Mouse (Mus musculus) forebrain, postnatal 0 days (tissue): ENCODE data around the gene S100a10. TPM values are rescaled to one million over a fixed set of nuclear protein-coding genes. Genes with fewer than 3 reads are reported as not detected.

Source experiments
- ATAC-seq: fragments of 200-750 bp; cut with Nextera tagmentation; 2 replicates; pipeline ENCODE4 v1.8.0; 2017; ENCODE audit warnings: mild to moderate bottlenecking, moderate library complexity
- DNase-seq: peaks from one replicate; pipeline ENCODE4 v3.0.0-alpha.2; 2015
- H3K27ac ChIP-seq: fragments of 300-500 bp; sonication (generic); 2 replicates; pipeline ENCODE4 v1.5.1; 2014; ENCODE audit warnings: low read depth, mild to moderate bottlenecking, antibody characterized with exemption, low read length, moderate library complexity, mixed read lengths
- H3K27me3 ChIP-seq: fragments of 300-500 bp; sonication (generic); 2 replicates; pipeline ENCODE4 v1.6.1; 2014; ENCODE audit warnings: mild to moderate bottlenecking, low read length, mixed read lengths; ENCODE audit not compliant: insufficient read depth
- H3K36me3 ChIP-seq: fragments of 300-500 bp; sonication (generic); 2 replicates; pipeline ENCODE4 v1.6.1; 2014; ENCODE audit warnings: mild to moderate bottlenecking, moderate library complexity; ENCODE audit not compliant: insufficient read depth
- H3K4me1 ChIP-seq: fragments of 300-500 bp; sonication (generic); 2 replicates; pipeline ENCODE4 v1.6.1; 2014; ENCODE audit warnings: antibody characterized with exemption; ENCODE audit not compliant: insufficient read depth
- H3K4me2 ChIP-seq: fragments of 300-500 bp; sonication (generic); 2 replicates; pipeline ENCODE4 v1.6.1; 2014; ENCODE audit warnings: low read depth, mild to moderate bottlenecking, moderate library complexity
- H3K4me3 ChIP-seq: fragments of 300-500 bp; sonication (generic); 2 replicates; pipeline ENCODE4 v1.5.1; 2014; ENCODE audit warnings: low read depth, low read length, mixed read lengths
- H3K9ac ChIP-seq: fragments of 300-500 bp; sonication (generic); 2 replicates; pipeline ENCODE4 v1.6.1; 2014; ENCODE audit warnings: mild to moderate bottlenecking
- H3K9me3 ChIP-seq: fragments of 300-500 bp; sonication (generic); 2 replicates; pipeline ENCODE4 v1.6.1; 2016; ENCODE audit warnings: low read length
- CTCF ChIP-seq: sonication (generic); IDR thresholded peaks from 2 replicates; pipeline ENCODE4 v1.5.1; 2016; ENCODE audit warnings: antibody characterized with exemption, control low read depth, low read depth
- WGBS: fragments of 180-500 bp; shearing (Covaris S2); extraction: QIAGEN DNeasy Blood & Tissue Kit; methylation state at CpG from one replicate; pipeline ENCODE4 v1.1.7; 2014; 5-methylcytosine and 5-hydroxymethylcytosine counted together
- polyA plus RNA-seq: library from polyadenylated mRNA; unstranded; fragments of >200 nt; fragmentation: Nextera tagmentation; extraction: Ambion mirVana; gene quantifications from 2 replicates; pipeline ENCODE4 v1.2.1, GENCODE M21; 2015
- total RNA-seq: library from RNA; depleted of rRNA; stranded (reverse); fragments of >200 nt; gene quantifications from 2 replicates; pipeline ENCODE4 v1.2.3, GENCODE M21; 2014

S100a10 gene
- total and polyA plus RNA-seq, 2 experiments from 2014 or later = 139 to 187 TPM

GRCm38 (mm10) chr3:93580039-93580403 lies 25.1 kb downstream of the S100a10 start:
- no peaks in the 10 kb centered on the region for H3K4me1 ChIP-seq
- DNase-seq (no peak), ATAC-seq (no peak)
- H3K9me3 ChIP-seq = no peaks in the 10 kb centered on the region
- 97% methylated on average over 2 of the region's 2 CpGs for WGBS
- TF ChIP-seq CTCF = no peak
- H3K36me3 ChIP-seq = no peaks in the 10 kb centered on the region
- H3K9ac ChIP-seq = no peak overlapping the region
- H3K27ac ChIP-seq = no peak overlapping the region
- H3K4me2 ChIP-seq = no peak overlapping the region
- H3K4me3 ChIP-seq = no peak overlapping the region
- no peaks in the 10 kb centered on the region for H3K27me3 ChIP-seq

DNA sequence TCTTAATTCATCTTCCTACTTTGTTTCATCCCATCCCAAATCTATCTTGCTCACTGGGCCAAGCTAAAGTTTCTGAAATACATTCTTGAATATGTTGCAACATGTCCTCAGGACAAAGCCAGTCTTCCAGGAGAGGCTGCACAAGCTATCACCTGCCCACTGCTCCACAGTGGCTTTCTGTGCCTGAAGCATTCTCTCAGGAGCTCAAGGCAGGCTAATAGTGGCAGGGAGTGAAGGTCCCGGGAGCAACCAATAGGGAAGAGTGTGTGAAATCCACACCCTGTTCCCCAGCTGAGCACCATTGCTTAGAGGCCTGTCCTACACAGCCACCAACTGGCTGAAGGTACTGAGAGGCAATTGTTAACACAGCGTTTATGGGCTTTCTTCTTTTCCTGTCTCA lies 26.1 kb downstream of the S100a10 start:
- Histone ChIP-seq H3K9ac (no peak overlapping the region), H3K9me3 (no peaks in the 10 kb centered on the region), H3K4me1 (no peaks in the 10 kb centered on the region), H3K27ac (no peak overlapping the region), H3K4me2 (no peak overlapping the region), H3K36me3 (no peaks in the 10 kb centered on the region), H3K4me3 (no peak overlapping the region), H3K27me3 (no peaks in the 10 kb centered on the region)
- 65% methylated on average over 2 of the region's 2 CpGs for WGBS
- no peak for DNase-seq
- ATAC-seq = no peak
- no peak for TF ChIP-seq CTCF

DNA sequence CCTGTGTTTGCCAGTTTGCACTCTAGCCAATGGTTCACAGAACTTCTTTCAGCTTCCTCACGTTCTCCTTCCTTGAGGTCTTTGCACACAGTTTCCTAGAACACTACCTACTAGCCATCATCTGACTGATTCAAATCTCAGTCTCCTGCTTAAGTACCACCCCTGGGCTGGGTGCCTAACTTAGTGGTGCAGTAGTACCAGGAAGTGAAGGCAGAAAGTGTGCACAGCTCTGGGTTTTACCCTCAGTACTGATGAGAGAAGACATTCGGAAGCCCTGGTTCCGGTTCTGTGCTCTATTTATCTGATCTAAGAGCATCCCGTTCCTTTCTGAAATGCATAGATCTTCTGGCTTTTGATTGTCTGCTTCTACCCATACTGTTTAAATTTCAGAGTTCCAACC lies 26.8 kb downstream of the S100a10 start:
- H3K9ac ChIP-seq = no peak overlapping the region
- H3K27me3 ChIP-seq = no peaks in the 10 kb centered on the region
- DNase-seq (no peak), ATAC-seq (no peak)
- no peaks in the 10 kb centered on the region for H3K4me1 ChIP-seq
- H3K4me2 ChIP-seq = no peak overlapping the region
- TF ChIP-seq CTCF = no peak
- H3K36me3 ChIP-seq = no peaks in the 10 kb centered on the region
- no peaks in the 10 kb centered on the region for H3K9me3 ChIP-seq
- WGBS = 94% methylated on average over 4 of the region's 4 CpGs
- no peak overlapping the region for H3K4me3 ChIP-seq
- H3K27ac ChIP-seq = no peak overlapping the region

DNA sequence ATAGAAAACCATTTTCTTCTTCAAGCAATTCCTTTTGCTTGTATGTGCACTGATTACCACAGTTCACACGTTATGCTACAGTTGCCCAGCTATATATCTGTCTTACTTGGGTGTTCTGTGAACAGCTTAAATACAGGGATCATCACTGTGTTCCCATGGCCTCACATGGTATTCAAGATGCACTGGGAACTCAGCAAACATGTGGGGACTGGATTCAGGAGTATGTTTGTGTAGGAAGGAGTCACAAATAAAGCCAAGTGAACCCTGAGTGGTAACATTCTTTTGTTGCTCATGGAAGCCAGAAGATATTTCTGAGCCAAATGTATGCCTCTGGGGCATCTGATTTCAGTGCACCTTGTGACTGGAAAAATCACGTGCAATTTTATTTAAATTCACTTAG lies 28.2 kb downstream of the S100a10 start:
- Histone ChIP-seq H3K27ac (no peak overlapping the region), H3K9me3 (no peaks in the 10 kb centered on the region), H3K9ac (no peak overlapping the region), H3K4me1 (no peaks in the 10 kb centered on the region), H3K4me3 (no peak overlapping the region), H3K4me2 (no peak overlapping the region), H3K27me3 (no peaks in the 10 kb centered on the region), H3K36me3 (no peaks in the 10 kb centered on the region)
- 76% methylated on average over 2 of the region's 2 CpGs for WGBS
- DNase-seq (no peak), ATAC-seq (no peak)
- no peak for TF ChIP-seq CTCF

DNA sequence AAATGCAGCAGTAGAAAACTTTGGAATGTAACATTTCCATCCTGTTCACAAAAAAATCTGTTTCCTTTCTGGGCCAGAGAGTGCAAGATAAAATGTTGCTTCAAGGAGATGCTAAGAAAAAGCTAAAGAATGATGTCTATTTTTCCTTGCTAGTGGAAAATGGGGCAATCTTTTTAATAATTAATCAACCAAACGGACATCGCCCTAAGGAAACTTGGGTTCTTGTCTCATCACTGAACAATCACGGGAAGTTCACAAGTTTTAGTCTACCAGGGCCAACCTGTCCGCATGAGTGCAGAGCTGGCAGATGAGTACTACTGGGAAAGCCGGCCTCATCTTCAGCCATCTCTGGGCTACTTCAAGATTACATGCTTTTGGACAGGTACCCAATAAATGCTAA lies 34.7 kb downstream of the S100a10 start:
- H3K27ac ChIP-seq = no peak overlapping the region
- TF ChIP-seq CTCF = no peak
- H3K4me1 ChIP-seq = no peaks in the 10 kb centered on the region
- no peaks in the 10 kb centered on the region for H3K36me3 ChIP-seq
- no peak overlapping the region for H3K9ac ChIP-seq
- DNase-seq = no peak
- H3K4me3 ChIP-seq = no peak overlapping the region
- no peak overlapping the region for H3K4me2 ChIP-seq
- WGBS = 91% methylated on average over 5 of the region's 5 CpGs
- H3K9me3 ChIP-seq = no peaks in the 10 kb centered on the region
- no peaks in the 10 kb centered on the region for H3K27me3 ChIP-seq
- ATAC-seq = no peak

DNA sequence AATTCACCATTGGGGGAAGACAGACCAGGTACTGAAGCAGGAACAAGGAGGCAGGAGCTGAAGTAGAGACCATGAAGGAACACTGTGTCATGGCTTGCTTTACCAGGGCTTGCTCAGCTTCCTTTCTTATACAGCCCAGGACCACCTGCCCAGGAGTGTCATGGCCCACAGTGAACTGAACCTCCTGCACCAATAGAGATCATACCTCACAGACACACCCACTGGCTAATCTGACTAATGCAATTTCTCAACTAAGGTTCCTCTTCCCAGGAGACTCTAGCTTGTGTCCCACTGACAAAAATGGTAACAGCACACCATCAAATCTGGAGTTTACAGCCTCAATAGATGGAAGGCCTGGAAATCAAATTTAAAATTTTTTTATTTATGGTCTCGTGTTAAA lies 35.4 kb downstream of the S100a10 start:
- ATAC-seq (no peak), DNase-seq (no peak)
- TF ChIP-seq CTCF = no peak
- H3K9me3 ChIP-seq = no peaks in the 10 kb centered on the region
- no peaks in the 10 kb centered on the region for H3K36me3 ChIP-seq
- no peaks in the 10 kb centered on the region for H3K4me1 ChIP-seq
- H3K27ac ChIP-seq = no peak overlapping the region
- 88% methylated on average over 1 of the region's 1 CpGs for WGBS
- no peak overlapping the region for H3K4me3 ChIP-seq
- no peak overlapping the region for H3K4me2 ChIP-seq
- H3K27me3 ChIP-seq = no peaks in the 10 kb centered on the region
- no peak overlapping the region for H3K9ac ChIP-seq

- no peak for ATAC-seq
- 98% methylated on average over 2 of the region's 2 CpGs for WGBS
- Histone ChIP-seq H3K9ac (no peak overlapping the region), H3K9me3 (no peaks in the 10 kb centered on the region), H3K27ac (no peak overlapping the region), H3K4me3 (no peak overlapping the region), H3K27me3 (no peaks in the 10 kb centered on the region), H3K4me1 (no peaks in the 10 kb centered on the region), H3K36me3 (no peaks in the 10 kb centered on the region), H3K4me2 (no peak overlapping the region)
- no peak for DNase-seq
- no peak for TF ChIP-seq CTCF
Measured at GRCm38 (mm10) chr3:93592100-93592499, 37.2 kb downstream of the S100a10 start.

DNA sequence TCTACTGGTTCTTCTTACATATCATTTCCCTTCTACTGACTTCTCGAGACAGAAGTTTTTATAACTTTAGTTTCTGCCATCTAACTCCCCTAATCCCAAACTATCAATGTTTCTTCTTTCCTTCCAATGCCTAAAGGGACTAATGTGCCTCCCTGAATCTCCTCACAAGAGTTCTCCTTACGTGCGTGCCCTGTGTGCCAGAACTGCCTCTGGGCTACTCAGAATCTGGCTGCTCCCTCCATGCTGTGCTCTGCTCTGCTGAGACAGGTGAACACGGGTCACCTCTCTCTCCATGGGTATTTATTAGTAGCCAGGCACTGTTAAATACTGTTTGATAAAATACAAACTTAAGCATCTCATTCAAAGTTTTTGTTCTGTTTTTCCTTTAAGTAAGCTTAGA lies 38.1 kb downstream of the S100a10 start:
- Histone ChIP-seq H3K4me1 (no peaks in the 10 kb centered on the region), H3K27me3 (no peaks in the 10 kb centered on the region), H3K9me3 (no peaks in the 10 kb centered on the region), H3K9ac (no peak overlapping the region), H3K36me3 (no peaks in the 10 kb centered on the region), H3K4me3 (no peak overlapping the region), H3K27ac (no peak overlapping the region), H3K4me2 (no peak overlapping the region)
- no peak for TF ChIP-seq CTCF
- ATAC-seq (no peak), DNase-seq (no peak)
- 76% methylated on average over 4 of the region's 4 CpGs for WGBS
